Mouse (Mus musculus) layer of hippocampus, adult 9-11 months (tissue): Measurements from ENCODE around the gene Prelp.

Source experiments
- DNase-seq: peaks from one replicate; pipeline ENCODE4 v3.0.0; 2022

Gene Prelp

DNA sequence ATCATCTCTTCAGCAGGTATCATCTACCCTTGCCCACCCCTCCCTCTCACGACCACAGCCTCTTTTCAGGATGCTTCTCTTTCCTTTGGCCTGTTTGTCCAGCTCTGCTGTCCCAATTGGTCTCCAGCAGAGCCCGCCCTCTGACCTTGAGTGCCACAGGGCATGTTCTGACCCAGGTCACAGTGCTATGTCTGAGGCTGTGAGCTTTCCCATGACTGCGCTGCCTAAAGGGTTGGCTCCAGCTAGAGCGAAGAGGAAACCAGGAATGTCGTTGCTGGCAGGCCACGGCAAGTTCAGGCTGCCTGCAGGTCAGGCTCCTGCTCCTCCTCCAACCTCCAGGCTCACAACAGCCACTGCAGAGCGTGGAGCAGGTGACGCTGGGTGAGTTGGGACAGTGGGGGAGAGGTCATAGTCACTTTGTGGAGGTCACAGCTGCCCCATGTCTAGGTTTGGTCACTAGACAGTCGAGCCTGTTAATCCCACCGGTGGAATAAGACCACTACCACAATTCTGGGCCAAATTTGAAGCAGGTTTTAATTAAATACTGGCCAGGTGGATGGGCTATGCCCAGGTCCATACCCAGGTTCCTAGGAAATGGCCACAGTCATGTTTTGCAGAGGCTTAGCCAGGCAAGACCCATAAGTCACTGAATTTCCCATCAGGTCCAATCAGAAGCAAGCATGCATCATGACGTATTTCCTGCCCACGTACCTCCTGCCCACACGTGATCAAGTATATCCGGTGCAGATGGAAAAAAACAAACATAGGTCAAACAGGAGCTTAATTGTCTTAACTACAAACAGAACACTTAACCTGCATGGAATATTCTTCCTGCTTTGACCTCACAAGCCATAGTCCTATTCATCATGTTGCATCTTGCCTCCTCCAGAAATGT lies 12.3 kb upstream of the Prelp start:
- DNase-seq = no peak

DNA sequence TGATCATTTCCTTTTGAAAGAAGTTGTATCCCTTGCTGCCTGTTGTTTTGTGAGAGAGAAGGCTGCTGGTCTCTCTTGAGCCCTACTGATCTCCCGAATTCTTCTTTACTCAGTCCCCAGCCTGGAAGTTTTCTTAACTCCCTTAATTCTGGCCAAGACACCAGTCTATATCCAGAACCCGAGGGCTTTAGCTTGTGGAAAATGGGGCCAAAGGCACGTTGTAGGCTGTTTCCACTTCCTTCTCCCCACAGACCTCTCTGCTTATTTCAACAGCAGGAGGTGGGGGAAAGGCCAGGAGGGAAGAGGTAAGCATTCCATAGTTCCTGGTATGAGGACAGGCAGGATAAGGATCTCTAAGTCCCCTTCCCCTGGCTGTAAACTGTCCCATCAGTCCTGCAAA lies 8.8 kb upstream of the Prelp start:
- no peak for DNase-seq

DNA sequence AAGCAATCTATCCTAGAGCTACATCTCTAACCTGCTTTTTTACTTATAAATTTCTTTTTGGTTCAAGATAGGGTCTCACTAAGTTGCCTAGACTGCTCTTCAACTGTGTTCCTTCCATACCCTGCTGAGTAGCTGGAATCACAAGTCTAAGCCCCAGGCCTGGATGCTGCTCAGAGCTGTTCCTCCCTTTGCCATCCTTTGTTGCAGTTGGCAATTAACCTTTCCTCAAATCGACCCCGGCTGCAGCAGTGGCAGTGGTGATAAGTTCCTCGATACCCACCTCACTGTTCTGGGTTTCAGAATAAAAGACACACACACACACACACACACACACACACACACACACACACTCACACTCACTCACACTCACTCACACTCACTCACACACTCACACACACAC lies 4.0 kb upstream of the Prelp start:
- no peak for DNase-seq

DNA sequence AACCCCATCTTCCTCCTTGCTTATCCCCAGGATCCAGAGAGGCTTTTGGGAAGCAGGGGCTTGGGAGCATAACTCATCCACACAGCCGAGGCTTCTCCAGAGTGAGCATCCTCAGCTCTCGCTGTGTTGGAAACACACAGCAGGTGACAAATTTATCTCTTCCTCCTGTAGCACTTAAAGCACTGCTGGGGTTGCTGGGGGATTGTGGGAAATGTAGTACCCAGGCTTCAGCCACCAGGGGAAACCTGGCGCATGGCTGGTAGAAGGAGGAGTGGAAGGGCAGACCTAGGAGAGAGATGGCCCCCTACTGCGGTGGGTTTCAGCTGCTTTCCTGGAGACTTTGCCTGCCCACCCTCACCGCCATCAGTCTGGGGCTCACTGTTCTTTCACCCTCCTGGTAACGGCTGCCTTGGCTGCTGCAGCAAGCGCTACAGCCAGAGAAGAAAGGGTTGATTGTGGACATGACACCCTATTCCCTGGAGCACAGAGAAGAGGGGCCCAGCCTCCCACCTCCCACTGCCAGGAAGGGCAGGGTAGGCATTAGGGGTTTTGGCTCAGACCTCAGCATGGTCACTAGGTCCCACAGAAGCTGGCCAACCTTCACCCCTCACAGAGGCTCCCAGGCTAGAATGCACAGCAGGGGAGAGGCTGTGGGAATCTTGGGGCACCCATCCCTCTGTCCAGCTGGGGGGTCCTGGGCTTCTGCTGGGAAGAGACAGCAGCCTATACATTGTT lies 3.1 kb upstream of the Prelp start:
- peak; percentile 30 for DNase-seq

DNA sequence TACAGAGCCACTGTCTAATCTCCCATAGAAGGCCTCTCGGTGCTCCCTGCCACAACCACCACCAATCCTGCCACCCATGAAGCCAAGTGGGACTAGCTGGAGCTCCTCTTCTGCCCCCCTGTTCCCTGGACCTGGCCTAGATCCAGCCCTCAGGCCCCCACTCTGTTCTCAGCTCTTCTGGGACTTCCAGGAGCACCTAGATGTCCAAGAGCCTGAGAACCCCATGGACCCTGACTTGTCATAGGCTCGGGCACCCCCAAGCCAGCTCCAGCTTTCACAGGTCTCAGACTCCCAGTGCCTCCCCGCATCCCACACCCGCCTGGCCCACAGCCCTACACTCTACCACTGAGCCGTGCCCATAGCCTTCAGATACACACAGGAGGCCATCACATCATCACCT lies 1.9 kb upstream of the Prelp start:
- DNase-seq = no peak

DNA sequence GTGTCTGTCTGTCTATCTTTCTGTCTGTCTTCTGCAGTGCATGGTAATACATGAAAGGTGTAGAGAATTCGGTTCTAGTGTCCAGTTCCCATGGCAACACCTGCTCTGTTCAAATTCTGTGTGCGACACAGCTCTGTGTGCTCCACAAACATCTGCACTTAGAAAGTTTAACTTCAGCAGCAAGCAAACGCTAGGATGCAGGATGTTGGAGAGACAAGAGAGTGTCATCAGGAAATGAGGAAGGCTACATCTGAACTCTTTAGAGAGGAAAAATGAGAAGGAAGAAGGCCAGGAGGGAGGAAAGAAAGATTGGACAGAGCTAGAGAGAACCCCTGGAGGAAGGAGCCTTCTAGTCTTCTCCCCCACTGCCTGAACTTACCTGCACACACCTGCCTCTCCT lies 338 bp downstream of the Prelp start:
- DNase-seq = no peak

DNA sequence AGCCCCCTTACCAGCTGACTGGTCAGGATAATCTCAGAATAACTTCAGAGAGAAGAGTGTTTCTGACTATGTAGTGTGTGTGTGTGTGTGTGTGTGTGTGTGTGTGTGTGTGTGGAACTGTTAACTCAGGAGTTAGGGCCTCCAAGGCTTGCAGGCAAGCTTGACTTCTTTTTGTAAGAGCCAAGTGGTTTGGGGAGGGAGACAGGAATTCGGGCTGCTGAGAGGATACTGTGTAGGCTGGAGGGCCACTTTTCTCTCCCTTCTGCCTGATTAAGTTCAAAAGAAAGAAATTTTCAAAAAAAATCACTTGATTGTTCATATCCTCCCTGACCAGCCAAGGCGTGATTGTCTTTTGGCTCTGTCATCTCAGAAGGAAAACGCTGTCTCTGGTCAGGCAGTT lies 813 bp downstream of the Prelp start:
- no peak for DNase-seq

DNA sequence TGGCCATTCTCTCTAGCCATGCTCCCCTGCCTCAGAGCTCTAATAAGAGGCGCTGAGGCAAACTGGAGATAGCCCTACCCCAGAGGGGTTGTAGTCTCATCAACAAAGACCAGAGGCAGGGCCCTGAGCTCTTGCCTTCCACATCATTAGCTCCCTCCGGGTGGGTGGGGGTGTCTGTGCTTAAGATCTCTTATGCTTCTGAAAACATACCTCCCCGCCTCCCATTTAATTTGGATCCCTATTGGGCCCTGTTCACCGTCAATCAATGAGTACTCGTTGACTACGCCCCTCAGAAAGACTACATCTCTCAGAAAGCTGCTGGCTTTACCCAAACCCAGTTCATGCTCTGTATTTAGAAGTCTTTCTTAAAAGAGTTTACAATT lies 3.1 kb downstream of the Prelp start:
- no peak for DNase-seq

DNA sequence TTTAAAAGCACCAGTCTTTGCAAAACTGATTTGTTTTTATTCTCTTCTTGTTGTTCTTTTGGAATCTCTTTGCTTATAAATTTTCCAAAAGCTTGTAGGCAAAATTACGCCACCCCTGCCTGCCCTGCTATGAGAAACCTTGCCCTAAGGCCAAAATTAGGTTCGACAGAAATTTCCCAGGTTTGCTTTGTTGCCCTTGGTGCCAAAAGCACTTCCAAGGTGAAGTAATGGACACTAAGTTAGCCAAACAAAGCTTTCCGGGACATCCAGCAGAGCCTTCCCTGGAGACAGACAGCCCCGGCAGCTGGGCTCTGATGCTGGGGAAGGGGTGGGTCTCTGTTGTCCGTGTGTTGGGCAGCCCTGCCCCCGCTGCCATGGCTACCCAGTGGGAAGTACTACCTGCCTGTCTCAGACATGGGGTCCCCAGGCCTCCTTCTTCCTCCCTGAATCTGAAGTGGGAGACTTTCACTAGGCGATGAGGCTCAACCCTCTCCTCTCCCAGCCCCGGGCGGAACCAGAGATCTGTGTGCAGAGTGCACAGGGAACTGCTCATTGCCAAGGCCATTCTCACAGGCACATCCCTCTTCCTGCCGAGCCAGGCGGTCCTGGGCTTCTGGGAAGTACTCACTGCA lies 3.6 kb downstream of the Prelp start:
- no peak for DNase-seq

DNA sequence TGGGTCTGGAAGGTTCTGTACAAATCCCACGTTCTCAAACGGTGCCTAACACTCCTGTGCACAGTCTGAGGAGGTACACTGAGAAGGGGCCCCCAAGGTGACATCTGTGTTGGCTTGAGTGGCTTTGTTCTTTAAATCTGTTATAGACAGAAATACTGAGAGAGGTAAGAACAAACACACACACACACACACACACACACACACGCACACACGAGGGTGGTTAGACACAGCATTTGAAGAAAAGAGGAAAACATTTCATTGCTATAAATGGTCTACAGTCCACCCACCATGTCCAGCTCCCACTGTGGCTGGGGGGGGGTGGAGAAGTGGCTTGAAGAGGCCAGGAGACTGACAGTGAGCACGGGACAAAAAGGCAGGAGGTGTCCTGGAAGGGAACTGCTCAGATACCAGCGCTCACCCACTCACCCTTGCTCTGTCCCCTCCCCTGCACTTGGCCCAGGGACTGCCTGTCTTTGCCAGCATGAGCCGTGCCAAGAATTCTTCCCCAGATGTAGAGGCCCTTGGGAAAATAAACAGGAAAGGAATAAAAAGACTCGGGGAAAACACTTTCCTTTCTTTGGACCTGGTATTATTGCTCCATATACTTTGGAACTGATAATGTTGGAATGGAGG lies 5.4 kb downstream of the Prelp start:
- DNase-seq = no peak

DNA sequence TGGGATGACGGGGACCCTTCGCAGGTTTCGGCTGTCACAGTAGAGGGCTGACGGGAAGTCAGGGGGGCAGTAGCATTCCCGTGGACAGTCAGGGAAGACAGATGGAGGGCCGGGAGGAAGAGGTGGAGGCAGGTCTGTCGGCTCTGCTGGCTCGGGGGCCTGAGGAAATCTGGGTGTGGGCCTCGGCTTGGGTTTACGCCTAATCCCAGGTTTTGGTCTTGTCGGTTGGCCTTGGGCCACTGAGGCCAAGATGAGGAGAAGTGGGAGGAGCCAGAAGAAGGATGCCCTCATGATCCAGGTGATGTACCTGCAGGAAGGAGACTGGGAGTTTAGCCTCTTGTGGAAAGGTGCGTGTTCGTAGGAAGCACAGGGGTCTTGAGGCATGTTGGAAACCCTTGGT lies 6.1 kb downstream of the Prelp start:
- DNase-seq = no peak

DNA sequence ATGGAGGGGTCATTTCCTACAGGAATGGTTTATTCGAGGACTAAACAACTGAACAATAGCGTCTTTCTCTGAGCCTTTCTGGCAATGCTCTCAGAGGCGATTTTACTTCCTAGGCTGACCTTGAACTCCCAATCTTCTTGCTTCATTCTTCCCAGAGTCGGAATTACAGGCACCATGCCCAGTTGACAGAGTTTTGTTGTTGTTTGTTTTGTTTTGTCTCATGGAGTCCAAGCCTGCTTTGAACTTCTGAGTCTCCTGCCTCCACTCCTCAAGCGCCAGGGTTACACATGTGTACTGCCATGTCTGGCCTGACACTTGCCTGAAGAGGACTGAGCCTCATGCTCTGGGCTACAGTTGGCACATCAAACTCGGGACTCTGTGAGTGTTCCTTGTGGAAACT lies 8.2 kb downstream of the Prelp start:
- no peak for DNase-seq

DNA sequence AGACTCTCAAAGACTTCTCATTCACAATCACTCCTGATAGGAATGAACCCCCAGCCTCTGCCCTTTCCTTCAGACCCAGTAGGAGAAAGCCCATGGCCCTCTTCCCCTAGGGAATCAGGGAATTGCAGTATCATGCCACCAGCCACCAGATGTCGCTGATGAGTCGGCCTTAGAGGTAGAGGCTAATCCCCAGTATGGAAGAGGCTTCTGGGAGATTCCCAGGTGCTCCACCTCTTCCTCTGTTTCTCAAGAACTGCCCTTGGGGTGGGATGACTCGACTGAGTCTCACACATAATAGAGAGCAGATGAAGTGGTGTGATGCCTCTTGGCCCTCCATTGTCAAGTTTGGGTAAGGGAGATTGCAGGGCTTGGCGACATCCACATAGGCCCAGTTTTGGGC lies 9.8 kb downstream of the Prelp start:
- DNase-seq = no peak

DNA sequence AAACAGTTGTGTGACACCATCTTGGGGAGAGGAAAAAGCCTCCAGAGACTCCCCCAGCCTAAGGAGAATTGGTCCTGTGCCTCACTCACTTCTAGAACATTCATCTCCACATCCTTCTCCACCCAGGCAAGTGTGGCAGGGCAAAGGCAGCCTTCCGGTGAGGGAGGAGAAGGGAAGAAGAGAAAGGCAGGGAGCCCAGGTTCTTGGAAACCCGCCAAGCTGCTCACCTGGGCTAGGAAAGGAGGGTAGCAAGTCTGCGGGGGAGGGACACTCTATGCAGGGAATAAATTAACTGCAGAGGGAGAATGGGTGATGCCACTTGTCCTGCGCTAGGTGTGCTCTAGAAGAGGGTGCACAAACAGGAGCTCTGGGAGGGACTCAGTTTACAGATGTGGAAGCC lies 10.2 kb downstream of the Prelp start:
- DNase-seq = no peak

DNA sequence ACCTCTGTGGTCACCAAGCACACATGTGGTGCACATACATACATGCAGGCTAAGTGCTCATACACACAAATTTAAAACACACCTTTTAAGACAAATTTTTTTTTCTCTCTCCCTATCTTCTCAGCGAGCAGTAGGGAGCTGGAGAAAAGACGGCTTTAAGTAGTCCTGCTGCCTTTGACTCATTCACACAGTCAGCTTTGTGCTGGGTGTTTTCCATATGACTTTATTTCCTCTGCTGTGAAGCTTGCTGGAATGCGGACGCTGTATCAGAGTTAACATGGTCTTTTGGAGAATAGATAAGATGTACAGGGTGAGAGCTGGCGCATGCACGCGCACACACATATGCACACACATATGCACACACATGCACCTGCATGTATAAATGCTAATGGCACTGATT lies 11.1 kb downstream of the Prelp start:
- DNase-seq = no peak

DNA sequence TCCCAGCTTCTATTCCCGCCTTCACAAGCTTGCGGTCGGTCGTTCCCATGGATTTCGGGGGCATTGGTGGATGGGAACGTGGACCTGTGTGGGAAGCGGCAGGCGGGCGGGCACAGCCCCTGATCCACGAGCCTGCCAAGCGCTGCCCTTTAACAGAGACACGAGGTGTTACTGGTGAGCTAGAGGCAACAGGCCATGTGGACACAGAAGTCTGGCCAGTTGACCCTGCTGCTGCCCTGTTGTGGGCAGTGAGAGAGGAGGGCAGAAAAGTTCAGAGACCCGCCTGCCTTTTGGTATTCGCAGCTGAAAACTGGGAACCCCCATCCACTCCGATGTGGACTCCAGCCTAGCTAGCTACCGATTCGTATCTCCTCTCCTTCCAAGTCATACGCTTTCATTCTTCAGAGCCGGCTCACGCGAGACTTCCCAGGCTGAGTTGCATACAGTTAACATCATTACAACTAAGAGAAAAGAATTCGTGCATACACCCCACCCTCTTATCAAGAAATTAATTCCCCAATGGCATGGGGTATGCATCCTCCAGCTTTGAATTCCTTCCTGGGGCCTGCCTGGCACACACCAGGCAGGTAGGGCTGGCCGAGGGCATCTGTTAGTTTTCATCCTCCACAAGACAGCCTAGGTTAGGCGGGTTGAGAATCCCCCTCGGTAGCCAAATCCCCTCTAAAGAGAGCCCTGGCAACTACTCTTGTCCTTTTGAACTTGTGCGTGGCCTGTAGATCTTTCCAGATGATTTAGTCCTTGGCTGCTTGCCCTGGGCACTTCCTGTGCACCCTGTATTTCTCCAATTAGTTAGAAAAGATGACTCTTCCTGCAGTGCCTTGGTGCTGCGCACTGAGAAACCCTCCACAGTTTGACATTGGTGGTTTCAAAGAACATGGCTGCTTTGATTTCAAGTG lies 12.3 kb downstream of the Prelp start:
- peak; percentile 25 for DNase-seq

DNA sequence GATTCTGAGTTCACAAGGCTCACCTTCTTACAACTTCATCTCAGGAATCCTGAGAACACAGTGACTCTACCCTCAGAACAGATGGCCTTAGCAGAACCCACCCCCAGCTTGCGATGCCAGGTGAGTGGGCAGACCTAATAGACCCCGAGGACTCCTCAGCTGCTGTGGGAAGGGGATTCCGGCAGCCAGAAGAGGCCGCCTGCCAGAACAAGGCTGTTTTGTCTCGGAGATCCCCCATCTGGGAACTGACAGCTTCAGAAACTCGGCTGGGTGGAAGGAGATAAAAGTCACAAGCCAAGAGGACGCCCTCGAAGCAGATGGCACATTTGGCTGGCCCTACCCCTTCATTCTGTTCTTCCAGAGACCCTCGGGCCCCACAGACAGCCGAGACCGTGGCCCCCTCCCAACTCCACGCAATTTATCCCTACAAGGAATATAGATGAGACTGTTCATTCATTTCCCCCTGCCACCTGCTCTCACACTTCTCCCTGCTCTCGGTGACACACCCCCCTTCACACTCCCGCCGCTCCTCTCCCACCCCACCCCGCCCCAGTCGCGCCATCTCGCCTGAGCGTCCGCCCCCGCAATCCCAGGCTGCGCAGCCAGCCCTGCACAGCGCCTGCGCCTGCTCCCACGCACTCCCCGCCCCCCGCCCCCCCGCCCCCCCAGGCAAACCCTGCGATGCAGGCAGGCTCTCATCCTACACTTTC lies 13.1 kb downstream of the Prelp start, which contains the start of gene Optc:
Gene Optc (minus strand): TSS at position 51 of the 710 bp plus-strand sequence.
- DNase-seq = peak; percentile 77

DNA sequence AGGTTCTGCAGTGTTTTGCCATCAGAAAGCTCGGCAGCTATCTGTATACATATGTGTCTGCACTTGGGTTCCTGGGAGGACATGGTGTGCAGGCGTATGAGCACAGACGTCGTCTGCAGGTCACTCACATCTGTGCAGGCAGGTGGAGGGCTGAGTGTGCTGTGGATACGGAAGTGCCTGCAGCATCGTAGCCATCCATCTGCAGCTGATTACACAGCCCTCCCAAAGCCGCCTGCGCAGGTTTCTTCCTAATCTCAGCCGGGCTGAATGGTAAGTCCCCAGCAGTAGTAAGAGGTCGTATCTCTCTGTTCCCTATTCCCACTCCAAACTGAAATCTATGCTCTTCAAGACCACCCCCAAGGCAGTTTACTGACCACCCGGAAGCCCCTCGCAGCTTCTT lies 14.8 kb downstream of the Prelp start:
- DNase-seq = no peak

DNA sequence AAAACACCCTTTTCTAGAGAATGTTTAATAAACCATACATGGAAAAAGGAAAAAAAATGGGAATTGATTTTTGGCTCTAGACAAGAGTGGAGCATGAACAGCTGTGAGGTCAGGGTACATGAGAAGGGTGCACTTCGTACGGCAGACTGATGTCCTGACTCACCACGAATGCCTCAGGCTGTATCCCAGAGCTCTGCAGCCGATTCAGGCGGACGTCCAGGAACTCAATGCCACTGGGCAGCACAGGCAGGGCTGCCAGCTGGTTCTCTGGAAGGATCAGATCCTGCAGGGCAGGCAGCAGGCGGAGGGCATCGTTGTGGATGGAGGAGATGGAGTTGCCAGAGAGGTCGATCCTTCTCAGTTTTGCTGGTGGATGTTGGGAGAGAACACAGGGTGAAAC lies 20.4 kb downstream of the Prelp start:
- no peak for DNase-seq

DNA sequence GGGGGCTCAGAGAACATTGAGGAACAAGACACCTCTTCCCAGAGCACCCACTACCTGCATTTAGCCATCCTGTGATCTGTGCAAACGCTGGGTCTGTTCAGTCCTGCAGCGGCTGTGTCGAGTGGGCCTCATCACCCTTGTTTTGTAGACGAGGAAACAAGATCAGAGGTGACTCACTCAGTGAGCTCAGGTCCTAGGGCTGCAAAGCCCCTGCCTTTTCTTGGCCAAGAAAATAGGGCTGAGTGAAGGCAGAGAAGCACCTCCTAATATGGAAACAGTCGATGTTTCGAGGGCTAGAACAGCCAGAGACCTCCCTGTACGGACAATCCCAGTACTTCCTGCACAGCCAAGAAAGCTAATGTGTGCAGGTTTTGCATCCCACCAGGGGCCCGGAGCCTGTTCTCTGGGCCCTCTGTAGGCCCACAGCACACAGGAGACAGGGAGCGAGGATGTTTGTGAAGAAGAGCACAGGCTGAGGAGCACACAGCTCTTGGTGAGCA lies 22.1 kb downstream of the Prelp start:
- no peak for DNase-seq

DNA sequence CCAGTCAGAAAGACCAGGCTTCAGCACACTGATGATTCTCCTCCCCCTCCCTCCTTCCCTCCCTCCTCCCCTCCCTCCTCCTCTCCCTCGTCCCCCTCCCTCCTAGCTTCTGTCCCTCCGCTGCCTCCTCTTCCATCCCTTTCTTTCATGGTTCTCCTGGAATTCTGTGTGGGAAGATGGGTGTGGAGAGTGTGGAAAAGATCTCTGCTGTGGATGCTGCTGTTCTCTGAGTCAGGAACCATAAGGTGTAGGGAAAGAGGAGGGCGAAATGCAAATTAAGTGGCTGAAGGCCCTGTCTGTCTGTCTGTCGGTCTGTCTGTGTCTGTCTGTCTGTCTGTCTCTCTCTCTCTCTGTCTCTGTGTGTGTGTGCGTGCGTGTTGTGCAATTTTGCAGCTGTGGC lies 23.9 kb downstream of the Prelp start:
- DNase-seq = no peak
